Mouse (Mus musculus) erythroid progenitor cell, adult 5-6 weeks (primary cell): Measurements from ENCODE around the gene Ppil6. TPM values are rescaled to one million over a fixed set of nuclear protein-coding genes. Genes with fewer than 3 reads are reported as not detected.
A peak's percentile ranks its signal among the peaks of the same experiment; 100 is the strongest.
"Not testable (repeated sequence)": the region's sequence is repeated elsewhere in the genome, so short reads cannot be mapped to it uniquely, and the experiment has no call there.

Source experiments
- ATAC-seq: replicated peaks from 2 replicates; pipeline ENCODE4 v1.8.0; 2016; ENCODE audit warnings: moderate number of reproducible peaks, mild to moderate bottlenecking, moderate TSS enrichment, inconsistent platforms; ENCODE audit not compliant: poor library complexity, low FRiP score, severe bottlenecking
- total RNA-seq, 2 experiments: library from RNA; stranded (forward) in 1 of 2; stranded (reverse) in 1 of 2; fragments of 150-400 nt in 1 of 2; fragments of 186-747, 209-891 nt in 1 of 2; gene quantifications; 2 replicates each; pipeline versions ENCODE4 v1.2.3 to v1.2.4; 2015 to 2017; ENCODE audit warnings: low replicate concordance in 2 of 2

Gene Ppil6
- total RNA-seq, 2 experiments from 2014 or later: not detected

- no peak for ATAC-seq
Measured at GRCm38 (mm10) chr10:41477018-41477277, 13.3 kb upstream of the Ppil6 start.

- ATAC-seq: no peak
Measured at GRCm38 (mm10) chr10:41477278-41478181, 12.7 kb upstream of the Ppil6 start.

GRCm38 (mm10) chr10:41479961-41480360, 10.3 kb upstream of the Ppil6 start:
- no peak for ATAC-seq

- ATAC-seq: no peak
Measured at GRCm38 (mm10) chr10:41480938-41481880, 9.0 kb upstream of the Ppil6 start.

- no peak for ATAC-seq
Measured at GRCm38 (mm10) chr10:41482446-41482845, 7.8 kb upstream of the Ppil6 start.

GRCm38 (mm10) chr10:41485778-41486177, 4.5 kb upstream of the Ppil6 start:
- ATAC-seq: no peak

- no peak for ATAC-seq
Measured at GRCm38 (mm10) chr10:41486506-41487170, 3.6 kb upstream of the Ppil6 start.

GRCm38 (mm10) chr10:41488877-41489276, 1.4 kb upstream of the Ppil6 start:
- no peak for ATAC-seq

- no peak for ATAC-seq
Measured at GRCm38 (mm10) chr10:41489294-41489693, 945 bp upstream of the Ppil6 start.

GRCm38 (mm10) chr10:41490518-41490873, 257 bp downstream of the Ppil6 start:
- no peak for ATAC-seq

- ATAC-seq: no peak
Measured at GRCm38 (mm10) chr10:41491111-41491510, 872 bp downstream of the Ppil6 start.

- ATAC-seq: no peak
Measured at GRCm38 (mm10) chr10:41500941-41501340, 10.7 kb downstream of the Ppil6 start.

GRCm38 (mm10) chr10:41504996-41505395, 14.8 kb downstream of the Ppil6 start:
- no peak for ATAC-seq

GRCm38 (mm10) chr10:41505446-41505845, 15.2 kb downstream of the Ppil6 start:
- ATAC-seq: not testable (repeated sequence)

GRCm38 (mm10) chr10:41509160-41509559, 18.9 kb downstream of the Ppil6 start:
- ATAC-seq: no peak

- ATAC-seq: no peak
Measured at GRCm38 (mm10) chr10:41514301-41514700, 24.1 kb downstream of the Ppil6 start.

- no peak for ATAC-seq
Measured at GRCm38 (mm10) chr10:41514921-41515320, 24.7 kb downstream of the Ppil6 start.

- peak; percentile 78 for ATAC-seq
Measured at GRCm38 (mm10) chr10:41518508-41518980, 28.3 kb downstream of the Ppil6 start.

- ATAC-seq: peak; percentile 86
Measured at GRCm38 (mm10) chr10:41518981-41519618, 28.9 kb downstream of the Ppil6 start, which contains the start of gene Cd164. Cd164 (plus strand) TSS chr10:41519414.
